Mouse (Mus musculus): ENCODE results near the gene Fam173a.

DNA sequence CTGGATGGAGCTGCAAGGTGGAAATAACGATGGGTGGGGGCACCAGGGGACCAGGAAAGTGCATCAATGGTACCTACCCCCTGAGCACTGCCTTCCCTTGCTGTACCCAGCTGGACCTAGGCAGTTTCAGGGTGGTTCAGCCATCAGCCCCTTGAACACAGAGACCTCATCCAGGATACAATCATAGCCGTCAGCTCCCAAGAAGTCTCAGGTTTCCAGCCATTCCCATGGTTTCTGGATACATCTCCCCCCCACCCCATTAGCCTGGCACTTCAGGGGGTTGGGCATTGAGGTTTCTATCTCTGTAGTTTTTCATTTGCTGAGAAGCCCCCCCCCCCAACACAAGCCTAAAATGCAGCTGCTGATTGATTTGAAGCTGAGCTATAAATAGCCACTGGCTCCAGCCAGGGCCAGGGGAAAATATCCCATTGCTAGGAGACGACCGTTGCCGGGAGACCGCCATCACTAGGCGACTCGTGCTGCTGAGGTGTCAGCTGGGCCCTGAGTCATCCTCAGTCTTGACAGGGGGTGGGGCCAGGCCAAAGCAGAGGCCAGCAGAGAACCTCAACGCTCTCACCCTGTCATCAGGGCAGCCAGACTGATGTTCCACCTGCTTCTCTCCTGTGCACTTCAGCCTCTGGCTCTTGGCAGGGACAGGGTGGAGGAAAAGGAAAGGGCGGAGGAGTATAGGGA lies 10.3 kb upstream of the Fam173a start:
- TF ChIP-seq POLR2A (IDR thresholded peaks at IDR 0.05; ENCODE audit: borderline replicate concordance, control insufficient read depth, low read depth, low read length), result no peak
- TF ChIP-seq CTCF (IDR thresholded peaks at IDR 0.05; ENCODE audit: control insufficient read depth, insufficient read depth, low read length), result no peak
